Mouse (Mus musculus): Measurements from ENCODE around the gene Olfr633. TPM values are rescaled to one million over a fixed set of nuclear protein-coding genes. Genes with fewer than 3 reads are reported as not detected.

Olfr633 gene
- not detected in 2 replicates for polyA plus RNA-seq (2012; rRNA removed)

DNA sequence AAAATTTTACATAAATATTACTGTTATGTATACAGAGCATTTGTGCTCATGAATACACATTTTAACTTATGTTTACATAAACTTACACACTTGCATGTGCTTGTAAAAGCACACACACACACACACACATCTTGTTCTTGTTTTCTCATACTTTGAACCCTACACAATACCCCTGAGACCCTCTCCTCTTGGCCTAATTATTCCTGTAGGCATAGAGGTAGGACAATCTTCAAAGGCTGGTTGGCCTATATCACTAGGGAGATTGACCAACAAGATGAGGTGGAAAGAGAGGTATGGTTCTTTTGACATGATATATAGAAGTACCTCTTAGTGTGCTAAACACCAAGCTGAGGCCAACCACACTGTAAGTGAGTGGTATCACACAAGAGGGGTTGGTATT is at the start of gene Olfr633:
Gene Olfr633, plus strand, starts transcription at position 301 of the 400 bp plus-strand sequence.
- H3K36me3 ChIP-seq (ENCODE audit: control insufficient read depth, insufficient read depth, low read length), result no peaks in the 10 kb centered on the region
- no peaks in the 10 kb centered on the region for H3K4me1 ChIP-seq (ENCODE audit: control insufficient read depth, insufficient read depth, insufficient read length)
- no peak within 1 kb of the TSS for H3K4me3 ChIP-seq (ENCODE audit: extremely low read depth, insufficient read depth, insufficient read length)
- H3K27ac ChIP-seq (ENCODE audit: insufficient read depth, low read length), result no peak within 1 kb of the TSS
- H3K27me3 ChIP-seq (ENCODE audit: control insufficient read depth, insufficient read depth, low read length), result no peaks in the 10 kb centered on the region
- TF ChIP-seq POLR2A (IDR thresholded peaks at IDR 0.05; ENCODE audit: low read depth, low read length), result no peak
- no peak for TF ChIP-seq CTCF (IDR thresholded peaks at IDR 0.05; ENCODE audit: extremely low read depth, insufficient read depth, insufficient read length, insufficient replicate concordance)
- no peak for DNase-seq (ENCODE audit: low read depth in 1 of 2, low spot score in 2 of 2)

DNA sequence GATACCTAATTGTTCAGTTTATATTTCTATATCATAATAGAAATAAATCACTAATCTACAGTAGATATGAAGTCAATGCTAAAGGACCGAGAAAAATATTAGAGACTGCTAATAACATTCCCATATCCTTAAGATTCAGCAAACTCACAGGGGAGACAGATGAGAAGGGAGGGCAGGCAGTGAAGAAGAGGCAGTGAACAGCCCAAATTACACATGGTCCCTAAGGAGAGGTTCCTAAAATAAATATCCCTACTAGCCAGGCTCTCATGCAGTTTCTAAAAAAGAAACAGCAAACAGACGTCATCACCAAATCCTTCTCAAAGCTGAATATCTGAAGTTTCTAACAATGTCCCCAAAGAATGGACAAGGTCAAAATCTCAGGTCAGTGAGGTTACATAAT is 41.0 kb upstream of the Olfr633 start, which contains the start of gene Olfr65:
Gene Olfr65, plus strand, starts transcription at position 301 of the 400 bp plus-strand sequence.
- no peak for DNase-seq (ENCODE audit: low read depth in 1 of 2, low spot score in 2 of 2)
- Histone ChIP-seq H3K4me1 (ENCODE audit: control insufficient read depth, insufficient read depth, insufficient read length) (no peaks in the 10 kb centered on the region), H3K27ac (ENCODE audit: insufficient read depth, low read length) (no peak within 1 kb of the TSS), H3K36me3 (ENCODE audit: control insufficient read depth, insufficient read depth, low read length) (no peaks in the 10 kb centered on the region), H3K4me3 (ENCODE audit: extremely low read depth, insufficient read depth, insufficient read length) (no peak within 1 kb of the TSS), H3K27me3 (ENCODE audit: control insufficient read depth, insufficient read depth, low read length) (no peaks in the 10 kb centered on the region)
- WGBS, result 95% methylated on average over 2 of the region's 2 CpGs
- TF ChIP-seq POLR2A (IDR thresholded peaks at IDR 0.05; ENCODE audit: low read depth, low read length) (no peak), CTCF (IDR thresholded peaks at IDR 0.05; ENCODE audit: extremely low read depth, insufficient read depth, insufficient read length, insufficient replicate concordance) (no peak)

DNA sequence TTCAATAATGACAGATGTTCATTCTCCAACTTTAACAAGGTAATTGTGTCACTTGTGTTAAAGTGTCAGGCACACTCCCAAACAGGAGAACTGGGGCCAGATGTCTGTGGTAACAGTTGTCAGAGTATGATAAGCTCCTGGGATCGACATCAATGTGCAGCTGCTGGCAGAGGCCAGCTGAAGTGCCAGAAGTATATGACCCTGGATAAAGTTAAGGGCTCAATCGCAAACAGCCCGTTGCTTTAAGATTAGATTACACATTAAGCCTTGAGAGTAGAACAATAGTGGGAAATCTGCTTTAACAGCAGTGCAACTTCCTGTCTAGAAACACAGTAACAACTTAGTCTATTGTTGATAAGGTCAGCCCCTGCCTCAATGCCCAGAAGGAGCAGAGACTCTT is 34.2 kb upstream of the Olfr633 start:
- DNase-seq (ENCODE audit: low read depth in 1 of 2, low spot score in 2 of 2), result no peak
- Histone ChIP-seq H3K27ac (ENCODE audit: insufficient read depth, low read length) (no peak overlapping the region), H3K4me1 (ENCODE audit: control insufficient read depth, insufficient read depth, insufficient read length) (no peaks in the 10 kb centered on the region; the same call in 1 of the 2 replicates), H3K27me3 (ENCODE audit: control insufficient read depth, insufficient read depth, low read length) (no peaks in the 10 kb centered on the region), H3K4me3 (ENCODE audit: extremely low read depth, insufficient read depth, insufficient read length) (no peak overlapping the region), H3K36me3 (ENCODE audit: control insufficient read depth, insufficient read depth, low read length) (no peaks in the 10 kb centered on the region)
- 17% methylated on average over 3 of the region's 3 CpGs for whole genome bisulfite sequencing
- TF ChIP-seq CTCF (IDR thresholded peaks at IDR 0.05; ENCODE audit: extremely low read depth, insufficient read depth, insufficient read length, insufficient replicate concordance), result no peak

DNA sequence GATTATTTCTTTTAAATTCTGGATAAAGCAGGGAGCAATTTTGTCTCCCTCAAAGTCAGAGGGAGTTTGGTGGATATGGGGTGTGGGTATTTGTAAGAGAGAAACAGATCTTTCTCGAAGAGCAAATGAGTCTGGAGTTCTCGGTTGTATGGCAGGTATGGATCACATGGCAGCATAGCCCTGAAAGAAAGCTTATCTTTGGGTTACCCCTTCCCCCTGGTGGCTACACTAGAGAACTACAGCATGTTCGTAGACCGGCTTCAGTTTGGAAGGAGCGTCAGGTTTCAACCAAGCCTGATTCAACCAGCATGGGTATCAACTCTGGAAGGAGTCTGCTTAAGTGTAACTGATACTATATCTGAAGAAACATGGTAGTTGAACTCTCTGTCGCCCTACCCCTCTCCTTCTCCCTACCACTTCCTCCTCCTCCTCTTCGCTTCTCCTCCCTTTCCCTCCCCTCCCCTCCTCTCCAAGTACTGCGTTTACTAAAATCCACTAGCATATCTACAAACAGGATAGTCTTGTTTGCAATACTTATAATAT is 31.2 kb upstream of the Olfr633 start:
- Histone ChIP-seq H3K36me3 (ENCODE audit: control insufficient read depth, insufficient read depth, low read length) (no peaks in the 10 kb centered on the region), H3K4me3 (ENCODE audit: extremely low read depth, insufficient read depth, insufficient read length) (no peak overlapping the region), H3K4me1 (ENCODE audit: control insufficient read depth, insufficient read depth, insufficient read length) (no peaks in the 10 kb centered on the region; the same call in 1 of the 2 replicates), H3K27ac (ENCODE audit: insufficient read depth, low read length) (no peak overlapping the region), H3K27me3 (ENCODE audit: control insufficient read depth, insufficient read depth, low read length) (no peaks in the 10 kb centered on the region)
- 63% methylated on average over 8 of the region's 8 CpGs for WGBS
- no peak for DNase-seq (ENCODE audit: low read depth in 1 of 2, low spot score in 2 of 2)
- TF ChIP-seq POLR2A (IDR thresholded peaks at IDR 0.05; ENCODE audit: low read depth, low read length) (no peak), CTCF (IDR thresholded peaks at IDR 0.05; ENCODE audit: extremely low read depth, insufficient read depth, insufficient read length, insufficient replicate concordance) (no peak; the same call in 1 of the 2 replicates)

DNA sequence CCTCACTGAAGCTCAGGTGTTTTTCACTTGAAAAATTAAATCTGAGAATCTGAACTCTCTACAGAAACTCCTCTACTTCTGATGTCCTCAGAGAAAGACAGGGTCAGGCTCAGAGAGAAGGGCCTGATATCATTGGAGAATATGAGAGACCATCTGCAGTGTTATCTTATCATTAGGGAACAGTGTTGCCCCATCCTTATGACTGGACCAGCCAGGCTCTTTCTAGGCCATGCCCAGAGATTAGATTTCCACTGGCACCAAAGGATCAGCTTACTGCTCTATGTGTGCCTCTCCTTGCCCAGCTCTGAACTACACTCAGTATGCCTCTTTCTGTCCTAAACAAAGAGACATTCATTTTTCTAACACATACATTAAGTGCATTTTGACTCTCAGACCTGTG is 28.9 kb upstream of the Olfr633 start:
- Histone ChIP-seq H3K27me3 (ENCODE audit: control insufficient read depth, insufficient read depth, low read length) (no peaks in the 10 kb centered on the region), H3K36me3 (ENCODE audit: control insufficient read depth, insufficient read depth, low read length) (no peaks in the 10 kb centered on the region), H3K27ac (ENCODE audit: insufficient read depth, low read length) (no peak overlapping the region), H3K4me3 (ENCODE audit: extremely low read depth, insufficient read depth, insufficient read length) (no peak overlapping the region), H3K4me1 (ENCODE audit: control insufficient read depth, insufficient read depth, insufficient read length) (no peaks in the 10 kb centered on the region; the same call in 1 of the 2 replicates)
- no peak for DNase-seq (ENCODE audit: low read depth in 1 of 2, low spot score in 2 of 2)
- TF ChIP-seq POLR2A (IDR thresholded peaks at IDR 0.05; ENCODE audit: low read depth, low read length) (no peak), CTCF (IDR thresholded peaks at IDR 0.05; ENCODE audit: extremely low read depth, insufficient read depth, insufficient read length, insufficient replicate concordance) (no peak)

DNA sequence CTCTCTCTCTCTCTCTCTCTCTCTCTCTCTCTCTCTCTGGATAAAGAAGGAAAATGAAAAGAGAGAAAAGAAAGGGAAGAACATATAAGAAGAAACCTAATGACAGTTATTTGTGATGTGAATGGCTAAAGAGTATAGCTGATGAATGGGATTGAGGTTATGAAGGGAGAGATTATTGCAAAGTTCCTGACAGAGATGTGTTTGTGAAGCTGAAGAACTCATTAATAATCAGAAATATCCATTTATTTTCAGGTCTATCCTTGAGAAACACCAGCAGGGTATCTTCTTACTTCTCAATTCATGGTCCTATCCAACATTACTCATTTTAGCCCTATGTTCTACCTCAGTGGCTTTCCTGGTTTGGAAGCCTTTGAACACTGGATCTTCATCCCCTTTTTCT is 15.7 kb upstream of the Olfr633 start, which contains the start of gene Olfr631:
Gene Olfr631, plus strand, starts transcription at position 301 of the 400 bp plus-strand sequence.
- H3K27ac ChIP-seq (ENCODE audit: insufficient read depth, low read length), result no peak within 1 kb of the TSS
- TF ChIP-seq CTCF (IDR thresholded peaks at IDR 0.05; ENCODE audit: extremely low read depth, insufficient read depth, insufficient read length, insufficient replicate concordance) (no peak), POLR2A (IDR thresholded peaks at IDR 0.05; ENCODE audit: low read depth, low read length) (no peak)
- DNase-seq (ENCODE audit: low read depth in 1 of 2, low spot score in 2 of 2), result no peak
- H3K27me3 ChIP-seq (ENCODE audit: control insufficient read depth, insufficient read depth, low read length), result no peaks in the 10 kb centered on the region
- no peaks in the 10 kb centered on the region for H3K36me3 ChIP-seq (ENCODE audit: control insufficient read depth, insufficient read depth, low read length)
- H3K4me3 ChIP-seq (ENCODE audit: extremely low read depth, insufficient read depth, insufficient read length), result no peak within 1 kb of the TSS
- no peaks in the 10 kb centered on the region for H3K4me1 ChIP-seq (ENCODE audit: control insufficient read depth, insufficient read depth, insufficient read length)

DNA sequence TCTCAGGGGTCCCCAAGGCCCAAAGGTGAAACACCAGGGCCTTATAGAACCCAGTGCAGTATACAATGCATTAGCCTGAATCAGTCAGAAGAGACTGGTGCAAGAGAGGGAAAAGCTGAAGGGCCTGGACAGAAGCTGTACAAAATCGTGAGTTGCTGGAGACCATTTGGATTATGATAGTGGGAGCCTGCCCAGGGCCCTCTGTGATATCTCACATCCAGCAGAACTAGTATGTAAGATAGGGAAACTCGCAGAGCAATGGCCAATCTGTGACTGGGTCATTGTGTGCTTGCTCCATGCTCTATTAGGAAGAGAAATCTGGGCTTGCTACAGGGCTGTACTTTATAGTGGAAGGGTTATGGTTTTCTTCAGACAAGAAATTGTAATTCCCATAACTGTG is 10.0 kb upstream of the Olfr633 start, which contains the start of gene Olfr632:
Gene Olfr632, plus strand, starts transcription at position 84 of the 400 bp plus-strand sequence.
- WGBS, result 73% methylated on average over 2 of the region's 2 CpGs

More for the DNA sequence above, 10.0 kb upstream of the Olfr633 start, which contains the start of gene Olfr632:
- no peaks in the 10 kb centered on the region for H3K27me3 ChIP-seq (ENCODE audit: control insufficient read depth, insufficient read depth, low read length)
- no peak within 1 kb of the TSS for H3K27ac ChIP-seq (ENCODE audit: insufficient read depth, low read length)
- H3K4me1 ChIP-seq (ENCODE audit: control insufficient read depth, insufficient read depth, insufficient read length), result no peaks in the 10 kb centered on the region
- H3K4me3 ChIP-seq (ENCODE audit: extremely low read depth, insufficient read depth, insufficient read length), result no peak within 1 kb of the TSS
- DNase-seq (ENCODE audit: low read depth in 1 of 2, low spot score in 2 of 2), result no peak
- TF ChIP-seq CTCF (IDR thresholded peaks at IDR 0.05; ENCODE audit: extremely low read depth, insufficient read depth, insufficient read length, insufficient replicate concordance) (no peak), POLR2A (IDR thresholded peaks at IDR 0.05; ENCODE audit: low read depth, low read length) (no peak)
- no peaks in the 10 kb centered on the region for H3K36me3 ChIP-seq (ENCODE audit: control insufficient read depth, insufficient read depth, low read length)
